Mouse (Mus musculus) bone marrow macrophage, adult 2 months (primary cell): Measurements from ENCODE around the gene Gnat1. TPM values are rescaled to one million over a fixed set of nuclear protein-coding genes. Genes with fewer than 3 reads are reported as not detected.

Experiments
- H3K27ac ChIP-seq: 2 replicates; pipeline ENCODE4 v1.5.1; 2012; ENCODE audit warnings: low read depth, low read length; ENCODE audit not compliant: insufficient read depth
- H3K4me1 ChIP-seq: 2 replicates; pipeline ENCODE4 v1.6.1; 2012; ENCODE audit warnings: low read length; ENCODE audit not compliant: control insufficient read depth, insufficient read depth
- H3K4me3 ChIP-seq: 2 replicates; pipeline ENCODE4 v1.5.1; 2012; ENCODE audit warnings: mild to moderate bottlenecking, low read length, moderate library complexity; ENCODE audit not compliant: insufficient read depth
- CTCF ChIP-seq: IDR thresholded peaks from 2 replicates; pipeline ENCODE4 v1.5.1; 2012; ENCODE audit warnings: low read depth, mild to moderate bottlenecking, low read length, moderate library complexity
- POLR2A ChIP-seq: IDR thresholded peaks from 2 replicates; pipeline ENCODE4 v1.6.1; 2012; ENCODE audit warnings: mild to moderate bottlenecking, low read depth, low read length, borderline replicate concordance
- polyA plus RNA-seq: library from polyadenylated mRNA; stranded (reverse); fragments of >200 nt; gene quantifications from 2 replicates; pipeline ENCODE4 v1.2.4, GENCODE M21; 2012; ENCODE audit not compliant: missing spikeins, insufficient read depth, insufficient read length

Gnat1 gene
- polyA plus RNA-seq, 1 experiment, result not detected

DNA sequence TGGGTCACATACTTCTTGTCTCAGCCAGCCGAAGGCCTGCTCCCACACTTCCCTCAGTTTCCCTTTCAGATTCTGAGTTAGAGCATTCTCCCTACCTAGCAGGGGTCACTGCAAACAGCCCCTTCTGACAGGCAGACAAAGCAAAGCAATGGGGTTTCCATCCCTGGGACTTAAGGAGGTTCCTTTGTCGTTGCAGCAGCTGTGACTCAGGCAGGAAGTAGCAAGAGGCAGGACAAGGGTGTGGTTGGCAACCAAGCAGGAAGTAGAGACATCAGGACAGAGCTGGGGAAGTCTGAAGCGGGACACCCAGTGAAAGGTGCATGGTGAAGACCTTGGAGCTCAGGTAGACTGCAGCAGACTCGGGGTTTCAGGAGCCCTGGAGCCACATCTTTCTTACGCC, 55.0 kb downstream of the Gnat1 start:
- H3K4me3 ChIP-seq, result peak overlapping the region; percentile 34
- TF ChIP-seq POLR2A, result no peak
- TF ChIP-seq CTCF, result no peak
- peaks cover 50% of the 10 kb centered on the region for H3K4me1 ChIP-seq
- peak overlapping the region; percentile 63 for H3K27ac ChIP-seq

Other genes with a start within 250 kb of the Gnat1 start
- gene Tmem115, start 145.8 kb downstream of the Gnat1 start, polyA plus RNA-seq, result 19.0 and 20.9 TPM in 2 replicates
- 18.9 and 30.6 TPM in 2 replicates for gene Cyb561d2, start 137.5 kb downstream of the Gnat1 start, polyA plus RNA-seq
- 19.9 and 22.5 TPM in 2 replicates for gene Nprl2, start 137.5 kb downstream of the Gnat1 start, polyA plus RNA-seq
- gene Zmynd10, start 132.4 kb downstream of the Gnat1 start, polyA plus RNA-seq, result 0.66 TPM in 1 of 2 replicates, not detected in the other
- 45.1 and 46.2 TPM in 2 replicates for gene Rassf1, start 128.2 kb downstream of the Gnat1 start, polyA plus RNA-seq
- gene Tusc2, start 116.5 kb downstream of the Gnat1 start, polyA plus RNA-seq, result 23.0 and 23.6 TPM in 2 replicates
- gene Hyal2, start 111.8 kb downstream of the Gnat1 start, polyA plus RNA-seq, result 8.8 and 10.3 TPM in 2 replicates
- gene Hyal1, start 102.8 kb downstream of the Gnat1 start, polyA plus RNA-seq, result 2.3 and 4.7 TPM in 2 replicates
- 16.9 and 21.1 TPM in 2 replicates for gene Naa80, start 100.8 kb downstream of the Gnat1 start, polyA plus RNA-seq
- gene Hyal3, start 98.9 kb downstream of the Gnat1 start, polyA plus RNA-seq, result 0.29 and 0.59 TPM in 2 replicates
- 8.2 and 8.6 TPM in 2 replicates for gene Ifrd2, start 92.1 kb downstream of the Gnat1 start, polyA plus RNA-seq
- not detected in 2 replicates for gene Sema3b, start 70.5 kb downstream of the Gnat1 start, polyA plus RNA-seq
- gene Gnai2, start 44.3 kb downstream of the Gnat1 start, polyA plus RNA-seq, result 994 and 1,017 TPM in 2 replicates
- gene Slc38a3, start 10.2 kb downstream of the Gnat1 start, polyA plus RNA-seq, result not detected in 2 replicates
- gene Sema3f, start 30.8 kb upstream of the Gnat1 start, polyA plus RNA-seq, result not detected in 2 replicates
- 177 and 178 TPM in 2 replicates for gene Rbm5, start 91.3 kb upstream of the Gnat1 start, polyA plus RNA-seq
- 73.5 and 87.0 TPM in 2 replicates for gene Rbm6, start 193.5 kb upstream of the Gnat1 start, polyA plus RNA-seq
- gene Mon1a, start 208.4 kb upstream of the Gnat1 start, polyA plus RNA-seq, result 11.4 and 15.3 TPM in 2 replicates
- gene Mst1r, start 227.2 kb upstream of the Gnat1 start, polyA plus RNA-seq, result not detected in 2 replicates
- gene Actl11, start 248.8 kb upstream of the Gnat1 start, polyA plus RNA-seq, result not detected in 2 replicates